Mouse (Mus musculus) left cerebral cortex, adult 11 months (tissue): ENCODE results near the gene Stat5a.

Source experiments
- DNase-seq: peaks from one replicate; pipeline ENCODE4 v3.0.0; 2022; ENCODE audit warnings: low spot score

The Stat5a gene

GRCm38 (mm10) chr11:100898441-100899199, 39.5 kb downstream of the Stat5a start:
- no peak for DNase-seq

DNA sequence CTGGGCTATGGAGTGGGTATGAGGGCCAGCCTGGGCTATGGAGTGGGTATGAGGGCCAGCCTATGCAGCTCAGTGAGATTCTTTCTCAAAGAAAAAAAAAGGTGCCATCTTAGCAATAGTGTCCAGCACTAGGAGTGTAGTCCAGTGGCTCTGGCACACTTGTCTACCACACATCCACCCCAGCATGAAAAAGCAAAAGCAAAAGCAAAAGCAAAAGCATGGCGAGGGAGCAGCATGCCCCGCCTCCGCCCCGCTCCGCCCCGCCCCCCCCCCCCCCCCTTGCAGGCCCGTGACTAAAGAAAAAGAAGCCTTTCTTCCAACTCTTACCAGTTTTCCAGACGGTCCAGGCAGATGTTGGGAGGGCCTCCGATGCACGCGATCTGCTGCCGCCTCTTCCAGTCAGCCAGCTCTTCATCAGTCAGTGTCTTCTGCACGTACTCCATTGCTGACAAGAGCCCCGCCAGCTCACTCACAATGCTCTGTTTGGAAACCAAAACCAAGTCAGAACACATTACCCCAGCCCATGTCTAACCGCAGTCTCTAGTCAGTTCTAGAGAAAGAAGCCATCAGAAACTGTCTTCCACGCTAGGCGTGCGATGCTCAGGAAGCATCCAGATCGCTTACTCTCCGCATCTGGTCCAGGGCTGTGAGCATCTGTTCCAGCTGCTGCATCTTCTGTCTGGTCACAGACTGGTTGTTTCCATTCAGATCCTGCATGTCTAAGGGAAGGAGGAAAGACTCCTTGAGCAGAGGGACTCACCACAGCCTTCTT, 45.6 kb downstream of the Stat5a start:
- DNase-seq = no peak

- no peak for DNase-seq
Measured at GRCm38 (mm10) chr11:100905929-100906328, 46.8 kb downstream of the Stat5a start.

- DNase-seq = no peak
Measured at GRCm38 (mm10) chr11:100906885-100907284, 47.7 kb downstream of the Stat5a start.

- DNase-seq = no peak
Measured at GRCm38 (mm10) chr11:100908112-100908511, 49.0 kb downstream of the Stat5a start.

- DNase-seq = no peak
Measured at GRCm38 (mm10) chr11:100908567-100908966, 49.4 kb downstream of the Stat5a start.

GRCm38 (mm10) chr11:100912401-100913155, 53.4 kb downstream of the Stat5a start:
- DNase-seq = no peak

- no peak for DNase-seq
Measured at GRCm38 (mm10) chr11:100914415-100914814, 55.3 kb downstream of the Stat5a start.

- DNase-seq = no peak
Measured at GRCm38 (mm10) chr11:100915063-100915462, 55.9 kb downstream of the Stat5a start.

- DNase-seq = no peak
Measured at GRCm38 (mm10) chr11:100916432-100916971, 57.4 kb downstream of the Stat5a start.

DNA sequence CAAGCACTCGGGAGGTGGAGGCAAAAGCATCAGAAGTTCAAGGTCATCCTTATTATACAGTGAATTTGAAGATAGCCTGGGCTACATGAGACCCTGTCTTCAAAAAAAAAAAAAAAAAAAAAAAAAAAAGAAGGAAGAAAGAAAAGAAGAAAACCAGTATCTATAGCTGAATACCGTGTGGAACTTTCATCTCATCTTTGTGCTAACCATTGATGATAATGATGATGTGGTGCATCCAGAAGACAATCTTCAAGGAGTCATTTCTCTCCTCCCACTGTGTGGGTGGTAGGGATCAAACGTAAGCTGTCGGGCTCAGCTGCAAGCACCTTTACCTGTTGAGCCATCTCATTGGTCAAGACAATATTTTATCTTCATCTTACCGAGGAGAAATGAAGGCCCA, 58.9 kb downstream of the Stat5a start:
- DNase-seq = no peak

DNA sequence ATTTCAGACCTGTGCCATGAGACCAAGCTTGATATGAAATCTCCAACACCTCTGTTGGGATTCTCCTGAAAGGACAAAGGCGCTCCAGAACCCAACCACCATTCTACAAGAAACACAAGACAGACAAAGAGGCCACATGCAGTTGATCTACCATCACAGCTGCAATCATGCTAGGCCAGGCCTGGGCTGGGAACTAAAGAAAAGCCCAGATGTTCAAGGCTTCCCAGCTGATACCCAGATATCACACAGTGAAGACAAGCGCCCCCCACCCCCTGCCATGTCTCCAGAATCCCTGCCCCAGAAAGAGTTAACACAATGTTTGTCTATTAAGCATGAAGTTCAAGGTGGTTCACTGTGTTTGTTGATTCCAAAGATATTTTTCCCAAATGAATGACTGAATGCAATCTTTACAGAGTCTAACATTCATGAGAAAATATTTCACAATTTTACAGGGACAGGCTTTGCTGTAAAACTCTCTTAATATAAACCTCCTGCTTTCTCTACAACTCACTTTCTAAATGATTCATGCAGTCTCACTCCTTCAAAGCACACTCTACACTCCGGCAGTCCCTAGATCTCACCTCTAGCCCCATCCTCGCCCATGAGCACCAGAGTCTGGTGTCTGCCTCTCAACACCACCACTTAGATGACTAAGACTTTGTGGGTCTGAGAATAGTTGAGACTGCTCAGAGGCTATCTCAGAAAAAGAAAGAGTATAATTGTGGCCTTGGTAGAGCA, 61.9 kb downstream of the Stat5a start:
- DNase-seq = no peak

- DNase-seq = no peak
Measured at GRCm38 (mm10) chr11:100924386-100924919, 65.3 kb downstream of the Stat5a start.

GRCm38 (mm10) chr11:100927386-100927785, 68.2 kb downstream of the Stat5a start:
- DNase-seq = no peak

GRCm38 (mm10) chr11:100930611-100931010, 71.5 kb downstream of the Stat5a start:
- no peak for DNase-seq

- DNase-seq = no peak
Measured at GRCm38 (mm10) chr11:100931254-100931921, 72.2 kb downstream of the Stat5a start.
